Mouse (Mus musculus) C2C12 (cell line): ENCODE results near the gene Igfbpl1. TPM values are rescaled to one million over a fixed set of nuclear protein-coding genes. Genes with fewer than 3 reads are reported as not detected.

Source experiments
- H3K27me3 ChIP-seq: one replicate; pipeline ENCODE4 v1.6.1; 2011; ENCODE audit not compliant: control insufficient read depth, insufficient read depth, insufficient read length
- H3K36me3 ChIP-seq: one replicate; pipeline ENCODE4 v1.6.1; 2011; ENCODE audit not compliant: control insufficient read depth, insufficient read depth
- H3K4me3 ChIP-seq: one replicate; pipeline ENCODE4 v1.5.1; 2011; ENCODE audit warnings: mild to moderate bottlenecking, control low read depth; ENCODE audit not compliant: poor library complexity, insufficient read depth, severe bottlenecking
- H3K79me2 ChIP-seq: one replicate; pipeline ENCODE4 v1.6.1; 2011; ENCODE audit not compliant: control insufficient read depth, insufficient read depth
- H3K79me3 ChIP-seq: one replicate; pipeline ENCODE4 v1.6.1; 2011; ENCODE audit warnings: low read depth, control low read depth
- H3ac ChIP-seq: one replicate; pipeline ENCODE3; 2011; ENCODE audit warnings: low read depth; ENCODE audit not compliant: control insufficient read depth, insufficient read length
- CEBPB ChIP-seq: IDR thresholded peaks from one replicate; pipeline ENCODE4 v1.6.1; 2011; ENCODE audit warnings: low read depth, mild to moderate bottlenecking, control low read depth, moderate library complexity
- CTCF ChIP-seq: IDR thresholded peaks from one replicate; pipeline ENCODE4 v1.5.1; 2011; ENCODE audit not compliant: control insufficient read depth, insufficient read depth, insufficient read length
- FOSL1 ChIP-seq: IDR thresholded peaks from one replicate; pipeline ENCODE4 v1.8.0; 2011; ENCODE audit warnings: mild to moderate bottlenecking, low read length; ENCODE audit not compliant: poor library complexity, insufficient read depth, severe bottlenecking
- MAX ChIP-seq: IDR thresholded peaks from one replicate; pipeline ENCODE4 v1.6.1; 2011; ENCODE audit warnings: mild to moderate bottlenecking, control low read depth
- MYOD1 ChIP-seq: IDR thresholded peaks from one replicate; pipeline ENCODE4 v1.6.1; 2011; ENCODE audit warnings: low read depth; ENCODE audit not compliant: control insufficient read depth, insufficient read length
- MYOG ChIP-seq: IDR thresholded peaks from one replicate; pipeline ENCODE4 v1.6.1; 2011; ENCODE audit not compliant: control insufficient read depth, insufficient read length; ENCODE audit errors: extremely low read depth
- USF1 ChIP-seq: IDR thresholded peaks from one replicate; pipeline ENCODE4 v1.6.1; 2011; ENCODE audit warnings: low read depth, mild to moderate bottlenecking, control low read depth, moderate library complexity
- polyA plus RNA-seq: library from polyadenylated mRNA; unstranded; fragments of >200 nt; fragmentation: generic; extraction: Trizol; gene quantifications from one replicate; pipeline ENCODE4 v1.2.1, GENCODE M21; 2012; ENCODE audit warnings: missing spikeins

Gene Igfbpl1
- polyA plus RNA-seq, 1 experiment, result not detected

GRCm38 (mm10) chr4:45818814-45819207 is 7.9 kb downstream of the Igfbpl1 start:
- no peaks in the 10 kb centered on the region for H3K79me2 ChIP-seq
- H3K36me3 ChIP-seq, result no peaks in the 10 kb centered on the region
- peaks cover 34% of the 10 kb centered on the region for H3K27me3 ChIP-seq
- no peaks in the 10 kb centered on the region for H3K79me3 ChIP-seq
- no peak overlapping the region for H3K4me3 ChIP-seq
- no peak for TF ChIP-seq USF1
- no peak for TF ChIP-seq CEBPB
- no peak for TF ChIP-seq MYOG
- no peak for TF ChIP-seq FOSL1
- no peak for TF ChIP-seq MYOD1
- TF ChIP-seq MAX, result no peak
- TF ChIP-seq CTCF, result no peak
- no peak overlapping the region for H3ac ChIP-seq

- Histone ChIP-seq H3K79me2 (no peaks in the 10 kb centered on the region), H3K36me3 (no peaks in the 10 kb centered on the region), H3ac (no peak overlapping the region), H3K27me3 (peaks cover 32% of the 10 kb centered on the region), H3K79me3 (no peaks in the 10 kb centered on the region), H3K4me3 (no peak overlapping the region)
- no peak for TF ChIP-seq MYOG
- TF ChIP-seq CTCF, result no peak
- TF ChIP-seq FOSL1, result no peak
- no peak for TF ChIP-seq USF1
- no peak for TF ChIP-seq MYOD1
- TF ChIP-seq MAX, result no peak
- TF ChIP-seq CEBPB, result no peak
Observed at GRCm38 (mm10) chr4:45815542-45815941, 11.2 kb downstream of the Igfbpl1 start.

GRCm38 (mm10) chr4:45811250-45811649 is 15.5 kb downstream of the Igfbpl1 start:
- no peak overlapping the region for H3K4me3 ChIP-seq
- H3K79me2 ChIP-seq, result no peaks in the 10 kb centered on the region
- no peaks in the 10 kb centered on the region for H3K79me3 ChIP-seq
- TF ChIP-seq USF1 (no peak), MYOD1 (no peak), CTCF (no peak), MYOG (no peak), MAX (no peak), FOSL1 (no peak), CEBPB (no peak)
- peaks cover 54% of the 10 kb centered on the region for H3K27me3 ChIP-seq
- no peaks in the 10 kb centered on the region for H3K36me3 ChIP-seq
- no peak overlapping the region for H3ac ChIP-seq

GRCm38 (mm10) chr4:45808034-45808433 is 18.7 kb downstream of the Igfbpl1 start:
- Histone ChIP-seq H3K79me2 (no peaks in the 10 kb centered on the region), H3K36me3 (no peaks in the 10 kb centered on the region), H3K4me3 (no peak overlapping the region), H3ac (no peak overlapping the region), H3K27me3 (peaks cover 77% of the 10 kb centered on the region), H3K79me3 (no peaks in the 10 kb centered on the region)
- TF ChIP-seq CEBPB (no peak), USF1 (no peak), FOSL1 (no peak), MAX (no peak), MYOD1 (no peak), MYOG (no peak), CTCF (no peak)

GRCm38 (mm10) chr4:45802900-45803299 is 23.8 kb downstream of the Igfbpl1 start:
- no peaks in the 10 kb centered on the region for H3K79me3 ChIP-seq

GRCm38 (mm10) chr4:45799956-45800537 is 26.7 kb downstream of the Igfbpl1 start:
- Histone ChIP-seq H3K27me3 (peaks cover 52% of the 10 kb centered on the region), H3K79me3 (no peaks in the 10 kb centered on the region)
- TF ChIP-seq MYOD1, result no peak
- TF ChIP-seq CEBPB, result no peak
- no peak for TF ChIP-seq MAX
- TF ChIP-seq CTCF, result no peak
- TF ChIP-seq USF1, result no peak
- TF ChIP-seq FOSL1, result no peak
- TF ChIP-seq MYOG, result no peak

More at GRCm38 (mm10) chr4:45802900-45803299, 23.8 kb downstream of the Igfbpl1 start:
- no peaks in the 10 kb centered on the region for H3K79me2 ChIP-seq
- no peak for TF ChIP-seq FOSL1
- no peak for TF ChIP-seq USF1
- TF ChIP-seq MAX, result no peak
- no peak overlapping the region for H3K4me3 ChIP-seq
- no peaks in the 10 kb centered on the region for H3K36me3 ChIP-seq
- no peak overlapping the region for H3ac ChIP-seq
- H3K27me3 ChIP-seq, result peaks cover 70% of the 10 kb centered on the region

More at GRCm38 (mm10) chr4:45799956-45800537, 26.7 kb downstream of the Igfbpl1 start:
- H3K36me3 ChIP-seq, result no peaks in the 10 kb centered on the region
- H3K4me3 ChIP-seq, result no peak overlapping the region
- no peaks in the 10 kb centered on the region for H3K79me2 ChIP-seq
- H3ac ChIP-seq, result no peak overlapping the region
